Mouse (Mus musculus): ENCODE results near the gene Olfr1238.

The Olfr1238 gene

GRCm38 (mm10) chr2:89409576-89409975, at the start of gene Olfr1238:
TSS of gene Olfr1238 (minus strand) at chr2:89409676.
- in situ Hi-C loops (cut with MboI, MseI), result no loop called here

- in situ Hi-C loops (cut with MboI, MseI), result no loop called here
Observed at GRCm38 (mm10) chr2:89442900-89443299, 33.4 kb upstream of the Olfr1238 start, which contains the start of gene Olfr1240. TSS of gene Olfr1240 (minus strand) at chr2:89443000.

DNA sequence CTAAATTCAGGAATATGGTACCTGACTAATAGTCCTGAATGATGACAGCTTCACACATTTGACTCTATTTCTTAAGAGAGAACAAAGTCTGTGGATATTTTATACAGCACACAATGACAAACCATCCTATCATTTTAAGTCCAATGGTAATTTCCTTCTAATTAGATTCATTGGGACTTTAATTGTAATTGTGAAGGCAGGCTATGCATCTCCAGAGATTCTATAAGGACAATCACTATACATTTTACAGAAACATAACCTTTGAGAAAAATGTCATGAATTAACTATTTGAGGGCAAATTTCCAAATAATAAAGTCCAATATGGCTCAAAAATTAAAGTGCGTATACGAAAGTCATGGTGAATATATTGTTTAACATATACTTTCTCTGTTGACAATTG, 10.8 kb upstream of the Olfr1238 start, which contains the start of gene Olfr1239:
Gene Olfr1239 (minus strand): TSS at position 101 of the 400 bp plus-strand sequence.
- in situ Hi-C loops (cut with MboI, MseI), result no loop called here

- in situ Hi-C loops (cut with MboI, MseI), result no loop called here
Observed at GRCm38 (mm10) chr2:89414557-89414956, 5.1 kb upstream of the Olfr1238 start.

DNA sequence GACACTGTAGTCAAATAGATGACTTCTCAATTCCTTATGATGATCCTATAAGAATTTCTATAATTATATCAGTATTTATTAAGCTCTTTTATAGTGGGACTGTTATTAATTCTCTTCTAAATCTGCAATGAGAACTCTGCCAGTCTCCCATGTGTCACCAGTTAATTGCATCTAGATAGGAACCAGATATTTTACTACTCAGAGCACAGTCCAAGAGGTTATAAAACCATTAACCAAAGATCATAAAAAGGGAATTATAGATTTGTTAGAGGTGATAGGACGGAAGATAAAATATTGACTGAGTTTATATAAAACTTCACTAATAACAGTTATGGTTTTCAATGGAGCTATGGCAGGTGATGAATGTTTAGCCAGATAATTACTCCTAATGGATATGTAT, 8.6 kb downstream of the Olfr1238 start:
- in situ Hi-C loops (cut with MboI, MseI), result no loop called here

- in situ Hi-C loops (cut with MboI, MseI), result no loop called here
Observed at GRCm38 (mm10) chr2:89364765-89365164, 44.7 kb downstream of the Olfr1238 start, which contains the start of gene Olfr1234. TSS of gene Olfr1234 (minus strand) at chr2:89364865.
